Mouse (Mus musculus) urinary bladder, adult 18-20 months (tissue): Measurements from ENCODE around the gene Gm5901.
"Not testable (repeated sequence)": the region's sequence is repeated elsewhere in the genome, so short reads cannot be mapped to it uniquely, and the experiment has no call there.

ENCODE experiments used
- DNase-seq, 2 experiments: peaks; one replicate each; pipeline ENCODE4 v3.0.0; 2022; ENCODE audit warnings: low spot score in 2 of 2, mixed read lengths in 2 of 2

Gene Gm5901

GRCm38 (mm10) chr7:105374866-105375265, at the start of gene Gm5901:
Gm5901 (plus strand) TSS chr7:105375038.
- DNase-seq = no peak

DNA sequence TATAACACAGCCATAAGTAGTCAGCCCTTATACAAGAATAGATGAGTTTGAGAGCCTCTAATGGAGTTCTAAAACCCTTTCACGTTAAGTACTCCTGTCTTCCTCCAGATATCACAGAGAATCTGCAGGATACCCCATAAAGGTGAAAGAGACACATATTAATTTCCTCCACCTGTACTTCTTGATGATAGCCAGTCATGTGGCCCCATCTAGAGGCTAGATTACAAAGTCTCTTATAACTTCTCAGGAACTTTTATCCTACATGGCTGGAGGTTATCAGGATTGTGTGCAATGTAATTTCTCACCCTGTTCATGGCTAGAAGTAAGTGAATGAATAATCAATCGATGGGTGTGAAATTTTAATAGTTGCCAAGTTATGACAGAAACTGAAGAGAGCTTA, 49.5 kb upstream of the Gm5901 start:
- DNase-seq = no peak

GRCm38 (mm10) chr7:105334004-105334403, 40.8 kb upstream of the Gm5901 start, which contains the start of gene Olfr690:
Olfr690 (minus strand) TSS chr7:105334104.
- DNase-seq = no peak

DNA sequence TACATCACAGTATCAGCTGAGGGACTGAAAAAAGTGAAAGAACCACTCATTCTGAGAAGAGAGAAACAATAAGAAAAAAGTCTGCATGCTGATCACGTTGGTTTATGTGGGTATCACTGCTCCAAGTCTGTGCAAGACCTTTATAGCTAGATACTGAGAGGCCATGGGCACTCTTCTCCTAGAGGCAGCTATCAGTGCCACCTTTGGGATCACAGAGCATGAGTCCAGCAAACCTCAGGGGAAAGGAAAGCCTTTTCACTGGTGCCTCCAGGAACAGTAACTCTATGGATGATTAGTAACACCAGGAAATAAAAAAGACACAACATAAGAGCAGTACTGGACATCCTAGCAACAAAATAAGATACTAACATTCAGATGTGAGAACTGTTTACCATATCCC, 32.7 kb upstream of the Gm5901 start, which contains the start of gene Olfr691:
Olfr691 (minus strand) TSS at position 101 of the 400 bp plus-strand sequence.
- DNase-seq = no peak

DNA sequence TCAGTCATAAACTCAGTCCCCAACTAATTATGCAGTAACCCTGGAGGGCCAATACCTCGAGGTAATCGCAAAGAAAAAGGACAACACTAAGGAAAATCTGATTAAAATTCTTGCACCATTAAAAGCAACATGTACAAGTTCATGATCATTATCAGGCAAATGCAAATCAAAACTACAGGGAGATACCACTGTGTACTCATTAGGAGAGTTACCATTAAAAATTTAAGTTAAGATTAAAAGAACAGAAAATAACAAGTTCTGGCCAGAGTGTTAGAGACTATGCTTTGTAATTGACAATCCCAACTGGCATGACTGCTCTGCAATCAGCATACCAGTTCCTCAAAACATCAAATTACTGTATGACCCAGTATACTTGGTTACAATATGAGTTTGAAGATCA, 32.1 kb upstream of the Gm5901 start:
- no peak for DNase-seq

GRCm38 (mm10) chr7:105356064-105356463, 18.8 kb upstream of the Gm5901 start:
- DNase-seq = not testable (repeated sequence)

DNA sequence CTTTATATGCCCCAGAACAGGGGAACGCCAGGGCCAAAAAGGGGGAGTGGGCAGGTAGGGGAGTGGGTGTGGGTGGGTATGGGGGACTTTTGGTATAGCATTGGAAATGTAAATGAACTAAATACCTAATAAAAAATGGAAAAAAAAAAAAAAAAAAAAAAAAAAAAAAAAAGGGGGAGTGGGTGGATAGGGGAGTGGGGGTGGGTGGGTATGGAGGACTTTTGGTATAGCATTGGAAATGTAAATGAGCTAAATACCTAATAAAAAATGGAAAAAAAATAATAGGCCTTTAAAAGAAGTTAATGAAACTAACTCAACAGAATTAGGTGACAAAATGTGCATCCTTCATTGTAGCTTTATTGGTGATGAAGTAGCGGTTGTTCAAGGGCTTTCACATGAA, 18.4 kb upstream of the Gm5901 start:
- DNase-seq = not testable (repeated sequence)

GRCm38 (mm10) chr7:105361713-105362112, 13.1 kb upstream of the Gm5901 start:
- no peak for DNase-seq

DNA sequence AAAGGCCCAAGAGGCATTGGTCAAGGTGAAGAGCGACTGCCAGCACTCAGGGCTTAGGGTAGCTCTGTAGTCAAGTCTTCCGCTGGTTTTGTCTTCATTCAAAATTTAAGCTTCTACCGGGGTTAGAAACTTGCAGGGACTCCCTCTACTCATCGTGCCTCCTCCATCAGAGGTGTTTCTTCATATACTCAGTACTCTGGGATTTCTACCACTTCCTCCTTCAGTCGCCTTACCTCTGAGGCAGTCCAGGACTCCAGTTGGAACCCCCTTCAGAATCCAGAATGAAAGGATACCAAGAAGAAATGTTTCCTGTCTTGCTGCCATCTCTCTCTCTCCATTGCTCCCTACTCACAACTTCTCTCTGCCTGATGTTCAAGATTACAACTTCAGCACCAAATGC, 7.6 kb upstream of the Gm5901 start:
- no peak for DNase-seq

GRCm38 (mm10) chr7:105367930-105368329, 6.9 kb upstream of the Gm5901 start, which contains the start of gene Olfr692:
Olfr692 (plus strand) TSS chr7:105368230.
- DNase-seq = no peak

DNA sequence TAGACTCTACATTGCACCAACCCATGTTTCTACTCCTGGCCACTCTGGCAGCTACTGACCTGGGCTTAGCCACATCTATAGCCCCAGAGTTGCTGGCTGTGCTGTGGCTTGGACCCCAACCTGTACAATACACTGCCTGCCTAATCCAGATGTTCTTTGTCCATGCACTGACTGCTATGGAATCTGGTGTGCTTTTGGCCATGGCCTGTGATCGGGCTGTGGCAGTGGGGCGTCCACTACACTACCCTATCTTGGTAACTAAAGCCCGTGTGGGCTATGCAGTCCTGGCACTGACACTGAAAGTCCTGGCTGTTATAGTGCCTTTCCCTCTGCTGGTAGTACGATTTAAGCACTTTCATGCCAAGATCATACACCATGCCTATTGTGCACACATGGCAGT, 6.3 kb upstream of the Gm5901 start:
- DNase-seq = no peak

- DNase-seq = no peak
These were observed 1.9 kb upstream of the Gm5901 start for GRCm38 (mm10) chr7:105372912-105373311.

DNA sequence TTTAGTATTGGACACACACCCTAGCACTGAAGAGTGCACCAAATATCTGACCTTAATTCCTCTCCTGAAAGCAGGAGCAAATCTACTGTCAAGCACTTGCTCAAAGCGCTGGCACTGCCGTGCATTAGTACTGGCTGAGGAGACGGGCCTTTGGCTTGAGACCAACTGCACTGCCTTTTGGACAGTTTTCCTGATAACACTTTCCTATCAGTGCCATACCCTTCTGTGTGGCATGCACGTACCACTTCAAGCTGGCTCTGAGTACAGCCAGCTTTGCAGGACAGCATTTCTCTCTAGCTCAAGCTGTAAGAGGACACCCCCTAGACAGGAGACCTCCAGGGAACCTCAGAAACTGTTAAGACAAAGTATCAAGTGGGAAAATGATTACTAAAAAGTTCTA, 1.3 kb upstream of the Gm5901 start:
- DNase-seq = no peak

DNA sequence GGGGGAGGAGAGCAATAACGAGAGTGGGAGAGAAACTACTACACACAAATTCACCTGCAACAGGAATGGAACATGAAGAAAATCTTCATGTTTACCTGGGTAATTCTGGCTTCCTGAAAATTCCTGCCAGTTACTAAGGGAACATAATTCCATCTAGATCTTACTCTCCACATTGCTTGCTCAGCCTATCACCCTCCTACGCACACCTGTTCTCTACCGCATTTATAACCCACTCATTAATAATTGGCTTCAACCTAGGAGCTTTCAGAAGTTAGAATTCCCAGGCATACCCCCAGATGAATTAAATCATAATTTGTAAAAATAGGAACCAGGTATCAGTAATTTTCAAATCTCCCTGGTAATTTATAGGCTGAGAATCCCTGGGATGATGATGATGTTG, 862 bp upstream of the Gm5901 start:
- no peak for DNase-seq

DNA sequence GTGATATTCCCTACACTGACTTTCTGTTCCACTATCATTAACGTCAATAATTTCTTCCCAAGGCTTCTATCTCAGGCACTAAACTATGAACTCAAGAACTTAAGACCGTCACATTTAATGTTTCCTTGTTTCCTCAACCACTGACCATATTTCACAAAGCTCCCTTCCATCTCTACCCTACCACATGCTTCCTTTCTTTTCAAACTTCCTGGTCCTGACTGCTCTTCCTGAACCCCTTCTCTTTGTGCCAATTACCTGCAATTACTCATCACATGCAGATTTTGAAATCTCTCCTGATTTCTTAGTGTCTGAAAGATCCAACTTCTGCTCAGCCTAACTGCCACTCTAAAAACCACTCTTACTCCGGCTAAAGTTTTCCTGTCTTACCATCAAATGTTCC, 5.5 kb downstream of the Gm5901 start:
- DNase-seq = no peak

- no peak for DNase-seq
These were observed 12.9 kb downstream of the Gm5901 start for GRCm38 (mm10) chr7:105387696-105388095.

DNA sequence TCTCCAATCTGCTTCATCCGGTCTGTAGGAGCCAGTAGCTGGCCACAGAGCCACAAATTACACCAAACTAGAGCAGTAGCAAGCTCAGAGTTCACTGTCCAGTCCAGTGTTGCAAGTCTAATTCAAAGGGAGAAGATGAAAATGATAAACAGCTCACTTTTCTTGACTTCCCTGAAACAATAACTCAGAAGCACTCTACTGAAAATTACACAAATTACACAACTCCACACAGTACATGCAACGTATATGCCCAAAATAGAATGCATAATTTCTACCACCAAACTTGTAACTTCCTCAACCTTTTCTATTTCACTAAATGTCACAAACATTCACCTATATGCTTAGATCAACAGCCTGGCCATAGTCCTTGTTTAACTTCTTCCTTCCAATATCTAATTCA, 15.4 kb downstream of the Gm5901 start:
- no peak for DNase-seq

DNA sequence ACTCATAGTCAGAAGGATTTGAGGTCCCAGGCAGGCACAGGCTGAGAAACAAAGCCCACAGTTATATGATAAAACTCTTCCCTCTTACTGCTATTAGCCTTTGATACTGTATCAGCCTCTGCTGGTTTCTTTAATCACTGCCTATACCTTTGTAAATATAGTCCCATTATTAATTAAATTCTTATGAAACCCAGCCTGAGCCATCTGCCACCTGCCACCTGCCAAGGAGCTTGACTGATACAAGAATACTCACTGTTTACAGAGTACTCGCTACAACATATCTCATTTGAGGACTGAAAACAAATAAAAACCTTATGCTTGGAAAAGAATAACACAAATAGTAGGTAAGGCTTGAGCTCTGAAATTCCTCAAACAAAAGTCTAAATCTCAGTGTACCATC, 19.8 kb downstream of the Gm5901 start:
- DNase-seq = no peak

DNA sequence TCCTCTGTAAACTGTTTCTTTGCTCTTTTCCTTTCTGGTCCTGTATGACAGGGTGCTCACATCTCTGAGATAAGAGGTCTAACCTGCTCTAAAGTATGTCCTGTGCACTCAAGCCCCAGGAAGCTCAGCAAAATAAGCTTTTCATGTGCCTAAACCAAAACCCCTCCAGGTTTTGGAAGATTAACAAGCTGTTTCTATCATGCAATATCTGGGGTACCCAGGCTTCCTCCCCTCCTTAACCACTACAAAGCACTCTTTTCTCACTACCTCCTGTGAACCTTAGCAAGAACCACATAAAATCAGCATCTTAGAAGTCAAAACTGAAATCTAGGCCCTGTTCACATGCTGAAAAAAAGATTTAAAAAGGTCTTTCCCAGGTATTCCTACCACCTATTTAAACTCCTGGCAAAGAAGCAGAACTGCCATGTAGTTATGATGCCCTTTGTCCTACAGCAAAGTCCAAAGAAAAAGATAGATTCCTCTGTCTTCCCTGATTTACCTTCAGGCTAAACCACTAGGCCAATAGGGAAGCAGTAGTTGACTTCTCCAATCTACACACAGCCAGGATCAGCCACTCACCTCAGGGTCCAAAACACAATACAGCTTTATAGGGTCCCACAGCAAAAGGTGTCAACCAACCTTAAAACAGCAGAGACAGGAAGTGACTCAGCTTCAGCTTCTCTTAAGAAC, 20.4 kb downstream of the Gm5901 start:
- DNase-seq = no peak

DNA sequence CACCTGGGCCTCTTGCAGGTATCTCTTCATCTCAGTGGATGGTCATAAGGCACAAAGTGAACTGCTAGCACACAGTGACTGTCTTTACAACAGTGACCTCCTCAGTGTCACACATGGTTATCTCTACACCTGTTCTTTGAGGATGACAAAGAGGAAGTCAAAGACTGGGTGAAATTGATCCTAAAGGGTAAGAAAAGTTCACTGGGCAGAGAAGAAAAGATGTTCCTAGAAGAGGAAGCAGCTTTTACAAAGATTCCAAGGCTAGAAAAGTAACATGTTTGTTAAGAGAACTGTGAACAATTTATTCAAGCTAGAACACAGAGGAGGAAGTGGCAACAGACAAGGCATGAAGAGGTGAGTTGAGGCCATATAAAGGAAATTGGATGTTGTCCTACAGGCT, 21.3 kb downstream of the Gm5901 start:
- DNase-seq = no peak

DNA sequence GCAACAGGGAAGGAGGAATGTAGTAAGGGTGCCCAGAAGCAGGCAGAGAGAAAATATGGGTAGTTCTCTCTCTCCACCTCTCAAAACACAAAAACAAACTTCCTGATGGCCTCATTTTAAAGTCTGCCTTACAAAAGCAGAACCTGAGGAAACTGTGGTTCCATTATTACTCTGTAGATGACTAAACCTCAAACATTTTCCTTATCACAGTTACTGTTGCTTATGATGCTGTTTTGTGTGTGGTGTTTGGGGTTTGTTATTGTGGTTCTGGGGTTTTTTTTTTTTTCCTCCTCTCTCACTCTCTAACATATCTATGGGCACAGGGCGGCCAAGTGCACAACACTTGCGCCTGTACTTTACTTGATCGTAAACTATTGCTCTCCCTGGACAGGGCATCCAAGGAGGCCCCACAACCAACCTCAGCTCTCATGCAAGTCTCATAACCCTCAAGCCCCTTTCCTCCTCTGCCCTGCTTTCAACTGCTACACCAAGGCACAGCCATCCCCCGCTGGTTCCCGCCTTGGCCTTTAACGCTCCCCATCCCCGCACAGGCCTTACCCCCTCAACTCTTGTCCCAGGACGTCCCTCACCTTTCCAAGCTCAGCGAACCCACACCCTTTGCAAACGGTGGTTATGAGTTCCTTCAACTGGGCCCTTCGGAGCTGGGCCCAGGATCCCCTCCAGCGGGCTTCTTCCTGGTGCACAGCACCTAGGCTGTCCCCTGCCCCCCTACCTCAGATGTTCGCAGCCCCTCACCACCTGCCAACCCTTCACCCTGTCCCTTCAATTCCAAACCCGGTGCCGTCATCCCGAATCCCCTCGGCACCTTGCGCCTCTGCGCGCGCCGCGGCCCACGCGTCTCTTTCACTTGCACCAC, 24.5 kb downstream of the Gm5901 start:
- no peak for DNase-seq

- DNase-seq = peak; percentile 98 to 100
These were observed 25.2 kb downstream of the Gm5901 start, which contains the start of gene Fam160a2 for GRCm38 (mm10) chr7:105399935-105400624. Fam160a2 (minus strand) TSS chr7:105400054.
